Mouse (Mus musculus): ENCODE data around the gene Ssu2. TPM values are rescaled to one million over a fixed set of nuclear protein-coding genes. Genes with fewer than 3 reads are reported as not detected.

Gene Ssu2
- polyA plus RNA-seq, 1 experiment, result 0.74 TPM

GRCm38 (mm10) chr6:112401953-112402683 is 14.3 kb upstream of the Ssu2 start:
- H3K4me1 ChIP-seq (replicated peaks; ENCODE audit: control insufficient read depth, insufficient read depth, low read length), result no peaks in the 10 kb centered on the region
- WGBS, result 50% methylated on average over 12 of the region's 12 CpGs
- no peaks in the 10 kb centered on the region for H3K27me3 ChIP-seq (ENCODE audit: control insufficient read depth, insufficient read depth, low read length)
- no peak for DNase-seq
- TF ChIP-seq CTCF (IDR thresholded peaks at IDR 0.05; ENCODE audit: borderline replicate concordance, control insufficient read depth, extremely low read depth, insufficient read depth, low read length, poor library complexity) (no peak), POLR2A (IDR thresholded peaks at IDR 0.05; ENCODE audit: control insufficient read depth, extremely low read depth, insufficient read depth, low read length, poor library complexity) (no peak)
- no peak overlapping the region for H3K4me3 ChIP-seq (ENCODE audit: control insufficient read depth, insufficient read depth, low read length)
- H3K36me3 ChIP-seq (ENCODE audit: control insufficient read depth, insufficient read depth, low read length), result no peaks in the 10 kb centered on the region
- no peak overlapping the region for H3K27ac ChIP-seq (ENCODE audit: control insufficient read depth, insufficient read depth, low read length)

GRCm38 (mm10) chr6:112397351-112397750 is 9.5 kb upstream of the Ssu2 start:
- H3K4me1 ChIP-seq (replicated peaks; ENCODE audit: control insufficient read depth, insufficient read depth, low read length), result no peaks in the 10 kb centered on the region
- TF ChIP-seq CTCF (IDR thresholded peaks at IDR 0.05; ENCODE audit: borderline replicate concordance, control insufficient read depth, extremely low read depth, insufficient read depth, low read length, poor library complexity), result no peak
- no peak for TF ChIP-seq POLR2A (IDR thresholded peaks at IDR 0.05; ENCODE audit: control insufficient read depth, extremely low read depth, insufficient read depth, low read length, poor library complexity)
- DNase-seq, result no peak
- H3K27me3 ChIP-seq (ENCODE audit: control insufficient read depth, insufficient read depth, low read length), result no peaks in the 10 kb centered on the region
- no peaks in the 10 kb centered on the region for H3K36me3 ChIP-seq (ENCODE audit: control insufficient read depth, insufficient read depth, low read length)
- 72% methylated on average over 3 of the region's 3 CpGs for WGBS
- H3K4me3 ChIP-seq (ENCODE audit: control insufficient read depth, insufficient read depth, low read length), result no peak overlapping the region
- H3K27ac ChIP-seq (ENCODE audit: control insufficient read depth, insufficient read depth, low read length), result no peak overlapping the region

DNA sequence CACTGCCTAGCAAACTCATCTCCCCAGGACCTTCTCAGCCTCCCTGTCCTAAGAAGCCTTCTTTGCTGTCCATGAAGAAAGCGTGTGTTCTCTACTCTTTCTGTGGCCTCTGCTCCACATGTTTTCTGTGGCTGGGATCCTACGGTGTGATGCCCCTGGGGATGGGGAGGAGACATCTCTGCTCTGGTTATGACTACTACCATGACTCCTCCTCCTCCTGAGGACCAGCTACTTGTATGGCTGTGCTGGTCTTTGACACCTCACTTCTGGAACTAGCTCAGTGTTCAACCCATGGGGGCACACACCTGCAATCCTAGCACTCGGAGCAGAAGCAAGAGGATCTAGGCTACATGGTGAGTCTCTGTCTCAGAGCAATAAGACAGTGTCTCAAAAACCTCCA is 8.5 kb upstream of the Ssu2 start:
- TF ChIP-seq CTCF (IDR thresholded peaks at IDR 0.05; ENCODE audit: borderline replicate concordance, control insufficient read depth, extremely low read depth, insufficient read depth, low read length, poor library complexity), result no peak
- no peak for TF ChIP-seq POLR2A (IDR thresholded peaks at IDR 0.05; ENCODE audit: control insufficient read depth, extremely low read depth, insufficient read depth, low read length, poor library complexity)
- no peak for DNase-seq
- WGBS, result 92% methylated on average over 3 of the region's 3 CpGs
- no peaks in the 10 kb centered on the region for H3K36me3 ChIP-seq (ENCODE audit: control insufficient read depth, insufficient read depth, low read length)
- H3K4me3 ChIP-seq (ENCODE audit: control insufficient read depth, insufficient read depth, low read length), result no peak overlapping the region
- no peaks in the 10 kb centered on the region for H3K27me3 ChIP-seq (ENCODE audit: control insufficient read depth, insufficient read depth, low read length)
- no peak overlapping the region for H3K27ac ChIP-seq (ENCODE audit: control insufficient read depth, insufficient read depth, low read length)
- no peaks in the 10 kb centered on the region for H3K4me1 ChIP-seq (replicated peaks; ENCODE audit: control insufficient read depth, insufficient read depth, low read length)

DNA sequence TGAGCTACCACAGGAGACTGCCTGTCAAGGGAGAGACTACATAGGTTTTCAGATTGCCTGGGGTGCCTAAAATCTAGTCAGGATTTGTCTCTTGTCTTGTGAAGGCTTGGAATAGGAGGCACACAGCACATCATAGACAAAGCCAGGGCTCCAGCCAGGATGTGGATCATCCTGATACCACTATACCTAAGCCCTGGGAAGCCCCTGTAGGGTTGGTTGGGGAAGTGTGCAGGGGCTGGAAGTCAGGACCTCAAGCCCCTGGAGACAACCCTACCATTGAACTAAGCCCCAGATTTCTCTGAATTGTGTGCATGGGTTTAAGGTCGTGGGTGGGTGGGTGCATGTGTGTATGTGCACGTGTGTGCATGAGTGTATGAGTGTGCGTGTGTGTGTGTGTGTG is 562 bp upstream of the Ssu2 start:
- H3K36me3 ChIP-seq (ENCODE audit: control insufficient read depth, insufficient read depth, low read length), result no peaks in the 10 kb centered on the region
- no peak for DNase-seq
- no peak overlapping the region for H3K4me3 ChIP-seq (ENCODE audit: control insufficient read depth, insufficient read depth, low read length)
- H3K27me3 ChIP-seq (ENCODE audit: control insufficient read depth, insufficient read depth, low read length), result no peaks in the 10 kb centered on the region
- TF ChIP-seq POLR2A (IDR thresholded peaks at IDR 0.05; ENCODE audit: control insufficient read depth, extremely low read depth, insufficient read depth, low read length, poor library complexity) (no peak), CTCF (IDR thresholded peaks at IDR 0.05; ENCODE audit: borderline replicate concordance, control insufficient read depth, extremely low read depth, insufficient read depth, low read length, poor library complexity) (no peak)
- no peaks in the 10 kb centered on the region for H3K4me1 ChIP-seq (replicated peaks; ENCODE audit: control insufficient read depth, insufficient read depth, low read length)
- H3K27ac ChIP-seq (ENCODE audit: control insufficient read depth, insufficient read depth, low read length), result no peak overlapping the region
- WGBS, result 85% methylated on average over 3 of the region's 3 CpGs

- WGBS, result 78% methylated on average over 2 of the region's 2 CpGs
- Histone ChIP-seq H3K36me3 (ENCODE audit: control insufficient read depth, insufficient read depth, low read length) (no peaks in the 10 kb centered on the region), H3K4me3 (ENCODE audit: control insufficient read depth, insufficient read depth, low read length) (no peak overlapping the region), H3K27me3 (ENCODE audit: control insufficient read depth, insufficient read depth, low read length) (no peaks in the 10 kb centered on the region), H3K4me1 (replicated peaks; ENCODE audit: control insufficient read depth, insufficient read depth, low read length) (no peaks in the 10 kb centered on the region), H3K27ac (ENCODE audit: control insufficient read depth, insufficient read depth, low read length) (no peak overlapping the region)
- DNase-seq, result no peak
- TF ChIP-seq CTCF (IDR thresholded peaks at IDR 0.05; ENCODE audit: borderline replicate concordance, control insufficient read depth, extremely low read depth, insufficient read depth, low read length, poor library complexity) (no peak), POLR2A (IDR thresholded peaks at IDR 0.05; ENCODE audit: control insufficient read depth, extremely low read depth, insufficient read depth, low read length, poor library complexity) (no peak)
These were observed 1.6 kb downstream of the Ssu2 start for GRCm38 (mm10) chr6:112386260-112386659.

GRCm38 (mm10) chr6:112382990-112383685 is 4.7 kb downstream of the Ssu2 start:
- no peaks in the 10 kb centered on the region for H3K36me3 ChIP-seq (ENCODE audit: control insufficient read depth, insufficient read depth, low read length)
- H3K4me1 ChIP-seq (replicated peaks; ENCODE audit: control insufficient read depth, insufficient read depth, low read length), result no peaks in the 10 kb centered on the region
- no peak overlapping the region for H3K4me3 ChIP-seq (ENCODE audit: control insufficient read depth, insufficient read depth, low read length)
- no peak overlapping the region for H3K27ac ChIP-seq (ENCODE audit: control insufficient read depth, insufficient read depth, low read length)
- DNase-seq, result no peak
- no peaks in the 10 kb centered on the region for H3K27me3 ChIP-seq (ENCODE audit: control insufficient read depth, insufficient read depth, low read length)
- 78% methylated on average over 8 of the region's 8 CpGs for WGBS
- TF ChIP-seq POLR2A (IDR thresholded peaks at IDR 0.05; ENCODE audit: control insufficient read depth, extremely low read depth, insufficient read depth, low read length, poor library complexity) (no peak), CTCF (IDR thresholded peaks at IDR 0.05; ENCODE audit: borderline replicate concordance, control insufficient read depth, extremely low read depth, insufficient read depth, low read length, poor library complexity) (no peak)
